Mouse (Mus musculus): ENCODE measurements around the gene C8a.

The C8a gene

GRCm38 (mm10) chr4:104838342-104838741 is 37.9 kb downstream of the C8a start:
- DNase-seq = no peak

GRCm38 (mm10) chr4:104835096-104835495 is 41.1 kb downstream of the C8a start:
- DNase-seq = no peak

- DNase-seq = no peak
Measured at GRCm38 (mm10) chr4:104828939-104829338, 47.3 kb downstream of the C8a start.

GRCm38 (mm10) chr4:104824381-104825077 is 51.7 kb downstream of the C8a start:
- DNase-seq = no peak

- DNase-seq = no peak
Measured at GRCm38 (mm10) chr4:104823597-104824101, 52.5 kb downstream of the C8a start.

- DNase-seq = no peak
Measured at GRCm38 (mm10) chr4:104819891-104820290, 56.3 kb downstream of the C8a start.

- no peak for DNase-seq
Measured at GRCm38 (mm10) chr4:104818986-104819385, 57.2 kb downstream of the C8a start.

- no peak for DNase-seq
Measured at GRCm38 (mm10) chr4:104817509-104817908, 58.7 kb downstream of the C8a start.

- DNase-seq = no peak
Measured at GRCm38 (mm10) chr4:104816519-104817232, 59.5 kb downstream of the C8a start.

GRCm38 (mm10) chr4:104813617-104814016 is 62.6 kb downstream of the C8a start:
- no peak for DNase-seq

GRCm38 (mm10) chr4:104810710-104811286 is 65.4 kb downstream of the C8a start:
- DNase-seq = no peak

GRCm38 (mm10) chr4:104805414-104806257 is 70.6 kb downstream of the C8a start:
- no peak for DNase-seq

- DNase-seq = no peak
Measured at GRCm38 (mm10) chr4:104804100-104804499, 72.1 kb downstream of the C8a start.

GRCm38 (mm10) chr4:104801625-104802024 is 74.6 kb downstream of the C8a start:
- DNase-seq = no peak

- no peak for DNase-seq
Measured at GRCm38 (mm10) chr4:104798951-104799350, 77.2 kb downstream of the C8a start.

- no peak for DNase-seq
Measured at GRCm38 (mm10) chr4:104792111-104792510, 84.1 kb downstream of the C8a start.

- no peak for DNase-seq
Measured at GRCm38 (mm10) chr4:104782346-104782745, 93.9 kb downstream of the C8a start.

GRCm38 (mm10) chr4:104781441-104781840 is 94.8 kb downstream of the C8a start:
- DNase-seq = no peak

- DNase-seq = no peak
Measured at GRCm38 (mm10) chr4:104779460-104779859, 96.7 kb downstream of the C8a start.

- DNase-seq = no peak
Measured at GRCm38 (mm10) chr4:104775601-104776000, 100.6 kb downstream of the C8a start.

- no peak for DNase-seq
Measured at GRCm38 (mm10) chr4:104770331-104770730, 105.9 kb downstream of the C8a start.

- no peak for DNase-seq
Measured at GRCm38 (mm10) chr4:104769602-104770001, 106.6 kb downstream of the C8a start.

GRCm38 (mm10) chr4:104768190-104768589 is 108.0 kb downstream of the C8a start:
- no peak for DNase-seq

Measured in lung, postnatal 14 days (tissue).